Comparison of ENCODE assay signal across 24 mouse cellular contexts in genomic region chr16:62650856-62651255, GRCm38 (mm10).
"Had no signal": no experiment of that assay in that cellular context is flagged by ENCODE, and none has a peak within 500 bp of the region (broad histone marks: within the 10 kb centered on the region; RNA-seq: fewer than 3 reads in every experiment).

No protein-coding gene starts in this region.

- H3K27me3 ChIP-seq: limb, embryonic 12.5 days; limb, embryonic 15.5 days; midbrain, embryonic 15.5 days; neural tube, embryonic 12.5 days; neural tube, embryonic 15.5 days had no signal

- DNase-seq: kidney, adult 18-20 months; kidney, adult 9 months; kidney, postnatal 14 days; kidney, postnatal 4 days; liver, postnatal 0 days; lung, embryonic 14.5 days; right cerebral cortex, adult 18-20 months; right cerebral cortex, postnatal 14 days; right cerebral cortex, postnatal 4 days; thymus, adult 2 months; thymus, postnatal 14 days; thymus, postnatal 4 days had no signal

- H3K36me3 ChIP-seq: limb, embryonic 12.5 days; limb, embryonic 15.5 days; midbrain, embryonic 12.5 days; midbrain, embryonic 15.5 days; neural tube, embryonic 12.5 days; neural tube, embryonic 15.5 days had no signal

- ATAC-seq: liver, postnatal 0 days; lung, postnatal 0 days; midbrain, embryonic 15.5 days had no signal

- H3K4me3 ChIP-seq: left cerebral cortex, adult 2 months; limb, embryonic 12.5 days; limb, embryonic 15.5 days; midbrain, embryonic 12.5 days; midbrain, embryonic 15.5 days; neural tube, embryonic 12.5 days; neural tube, embryonic 15.5 days had no signal

- H3K4me1 ChIP-seq: midbrain, embryonic 15.5 days; neural tube, embryonic 12.5 days had no signal

- H3K9me3 ChIP-seq: limb, embryonic 12.5 days; limb, embryonic 15.5 days; midbrain, embryonic 12.5 days; midbrain, embryonic 15.5 days; neural tube, embryonic 12.5 days; neural tube, embryonic 15.5 days had no signal

- H3K9ac ChIP-seq: limb, embryonic 12.5 days; limb, embryonic 15.5 days; liver, embryonic 14.5 days; liver, postnatal 0 days; lung, embryonic 14.5 days; midbrain, embryonic 12.5 days; midbrain, embryonic 15.5 days; neural tube, embryonic 12.5 days; neural tube, embryonic 15.5 days had no signal

- H3K4me2 ChIP-seq: limb, embryonic 12.5 days; limb, embryonic 15.5 days; liver, embryonic 11.5 days; lung, embryonic 14.5 days; midbrain, embryonic 12.5 days; midbrain, embryonic 15.5 days; neural tube, embryonic 12.5 days; neural tube, embryonic 15.5 days had no signal

- H3K27ac ChIP-seq: left cerebral cortex, adult 2 months; limb, embryonic 12.5 days; limb, embryonic 15.5 days; liver, embryonic 14.5 days; macrophage; midbrain, embryonic 12.5 days; midbrain, embryonic 15.5 days; neural tube, embryonic 12.5 days; neural tube, embryonic 15.5 days; stomach, postnatal 0 days had no signal
